Mouse (Mus musculus): ENCODE measurements at regions not wholly inside any gene's neighbourhood (a gene's known extent, or its start where the extent isn't known, plus 50 kb on each side); places are given as distances from the start of the nearest gene placed in this dataset.

GRCm38 (mm10) chr19:14678584-14678983 is 80.7 kb upstream of the Tle4 start:
- no peak for TF ChIP-seq POLR2A (IDR thresholded peaks at IDR 0.05; ENCODE audit: low read depth, low read length)
- no peak for TF ChIP-seq CTCF (IDR thresholded peaks at IDR 0.05; ENCODE audit: extremely low read depth, insufficient read length, insufficient replicate concordance, low read depth, low read length)
